Mouse (Mus musculus): ENCODE measurements at regions not wholly inside any gene's neighbourhood (a gene's known extent, or its start where the extent isn't known, plus 50 kb on each side); places are given as distances from the start of the nearest gene placed in this dataset.

DNA sequence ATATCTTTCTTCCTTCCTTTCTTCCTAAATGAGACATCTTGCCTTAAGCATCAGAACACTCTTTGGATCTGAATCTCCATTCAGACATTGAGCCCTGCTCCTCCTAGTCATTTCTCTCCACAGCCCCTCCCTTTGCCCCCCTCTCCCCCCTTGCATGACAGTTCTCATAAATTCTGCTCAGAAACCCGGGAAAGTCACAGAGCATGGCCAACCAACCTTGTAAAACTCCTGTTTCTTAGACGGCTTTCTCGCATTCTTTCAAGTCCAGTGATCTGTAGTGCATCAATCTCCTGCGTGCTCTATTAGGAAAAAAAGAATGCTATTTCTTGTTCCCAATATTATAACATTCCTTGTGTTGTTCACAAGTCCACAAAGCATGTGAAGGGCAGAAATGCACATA lies 124.6 kb downstream of the Ugt8a start:
- no peak for DNase-seq (ENCODE audit: low spot score)

DNA sequence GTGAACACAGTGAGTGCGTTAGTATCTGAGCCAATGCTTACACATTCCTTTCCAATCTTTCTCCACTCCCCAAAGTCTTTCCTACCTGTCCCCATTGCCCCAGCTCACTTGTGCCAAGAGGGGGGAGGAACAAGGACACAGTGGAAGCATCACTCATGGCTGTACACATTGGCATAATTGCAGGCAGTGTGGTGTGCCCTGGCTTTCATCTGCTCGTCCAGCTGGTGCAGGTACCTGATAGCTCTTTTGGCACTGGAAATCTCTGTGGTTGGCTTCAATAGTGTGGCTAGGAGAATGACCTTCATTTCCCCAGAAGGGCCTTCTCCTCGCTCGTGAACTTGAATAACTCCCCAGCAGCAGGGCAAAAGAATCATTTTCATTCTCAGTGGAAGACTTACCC lies 125.6 kb downstream of the Ugt8a start:
- DNase-seq (ENCODE audit: low spot score) = no peak

DNA sequence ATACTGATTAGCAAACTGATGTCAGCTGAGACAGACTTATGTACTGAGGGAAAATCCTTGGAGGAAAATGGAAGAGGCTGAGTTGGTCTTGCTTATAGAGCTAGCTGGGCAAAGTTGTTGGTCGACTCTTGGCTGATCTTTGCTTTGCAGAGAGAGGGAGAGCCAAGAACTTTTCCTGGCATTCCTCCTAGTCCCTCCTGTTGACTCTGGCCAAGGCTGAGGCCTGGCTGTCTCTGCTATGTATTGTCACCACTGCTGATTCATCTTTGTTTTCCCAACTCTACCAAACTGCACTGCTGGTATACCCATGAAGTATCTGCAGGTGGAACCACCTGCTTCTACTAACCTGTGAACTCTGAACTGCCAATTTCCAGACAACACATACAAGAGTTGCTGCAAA lies 143.8 kb downstream of the Ugt8a start:
- DNase-seq (ENCODE audit: low spot score) = peak; percentile 17

DNA sequence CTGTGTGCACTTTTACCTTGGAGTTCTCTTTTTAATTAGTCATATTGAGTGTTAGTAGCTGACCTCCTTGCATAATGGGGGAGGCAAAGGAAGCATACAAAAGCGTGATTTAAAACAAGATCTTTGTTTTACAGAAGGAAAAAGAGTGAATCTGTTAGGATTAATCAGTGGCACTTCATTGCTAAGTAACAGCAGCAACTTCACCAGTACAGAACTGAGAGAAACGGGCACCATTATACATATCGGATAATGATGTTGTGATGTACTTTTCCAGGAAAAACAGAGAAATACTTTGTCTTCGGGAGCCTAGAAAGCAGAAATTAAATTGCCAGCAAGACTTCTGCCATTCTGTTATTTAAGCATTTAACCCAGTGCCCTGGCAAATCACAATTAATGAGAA lies 157.1 kb downstream of the Ugt8a start:
- no peak for DNase-seq (ENCODE audit: low spot score)

- DNase-seq (ENCODE audit: low spot score) = no peak
Measured at GRCm38 (mm10) chr3:125780251-125780650, 158.2 kb downstream of the Ugt8a start.

Measured in heart, adult 8-10 months (tissue).